Mouse (Mus musculus) gastrocnemius, adult 8-10 months (tissue): ENCODE results near the gene Slc7a5. TPM values are rescaled to one million over a fixed set of nuclear protein-coding genes. Genes with fewer than 3 reads are reported as not detected.
A peak's percentile ranks its signal among the peaks of the same experiment; 100 is the strongest.

Source experiments
- DNase-seq, 2 experiments: peaks; one replicate each; pipeline ENCODE4 v3.0.0; 2022; ENCODE audit warnings: low spot score in 2 of 2
- total RNA-seq, 4 experiments: library from RNA; stranded (reverse); gene quantifications; 2 replicates each; pipeline ENCODE4 v1.2.4; 2022

Slc7a5 gene
- 1 to 10 TPM in 3 of 4 experiments, under 1 TPM in 1; 0.77 to 1.4 (median 1.2) TPM for total RNA-seq

- DNase-seq, result peak; percentile 94
Observed at GRCm38 (mm10) chr8:121907587-121908248, at the start of gene Slc7a5. Gene Slc7a5 (minus strand): TSS chr8:121907694.

GRCm38 (mm10) chr8:121955825-121956500, 48.5 kb upstream of the Slc7a5 start:
- DNase-seq, result peak in 1 of 2 experiments; percentile 42

GRCm38 (mm10) chr8:121954981-121955555, 47.6 kb upstream of the Slc7a5 start:
- no peak for DNase-seq

- no peak for DNase-seq
Observed at GRCm38 (mm10) chr8:121953821-121954545, 46.5 kb upstream of the Slc7a5 start.

GRCm38 (mm10) chr8:121952800-121953199, 45.3 kb upstream of the Slc7a5 start:
- DNase-seq, result no peak

- no peak for DNase-seq
Observed at GRCm38 (mm10) chr8:121952122-121952521, 44.6 kb upstream of the Slc7a5 start.

- DNase-seq, result no peak
Observed at GRCm38 (mm10) chr8:121951656-121952009, 44.1 kb upstream of the Slc7a5 start.

GRCm38 (mm10) chr8:121950749-121951655, 43.5 kb upstream of the Slc7a5 start:
- peak; percentile 59 to 80 for DNase-seq

- DNase-seq, result peak; percentile 97 to 99
Observed at GRCm38 (mm10) chr8:121949941-121950748, 42.7 kb upstream of the Slc7a5 start.

- DNase-seq, result no peak
Observed at GRCm38 (mm10) chr8:121949222-121949800, 41.8 kb upstream of the Slc7a5 start, which contains the start of gene Banp. Gene Banp (plus strand): TSS chr8:121949750.

GRCm38 (mm10) chr8:121948321-121949145, 41.0 kb upstream of the Slc7a5 start:
- no peak for DNase-seq

GRCm38 (mm10) chr8:121947753-121948141, 40.3 kb upstream of the Slc7a5 start:
- DNase-seq, result peak; percentile 79

- no peak for DNase-seq
Observed at GRCm38 (mm10) chr8:121947047-121947752, 39.7 kb upstream of the Slc7a5 start.

GRCm38 (mm10) chr8:121946351-121946750, 38.9 kb upstream of the Slc7a5 start:
- DNase-seq, result no peak

GRCm38 (mm10) chr8:121944831-121945230, 37.3 kb upstream of the Slc7a5 start, which contains the start of gene Car5a:
Gene Car5a (minus strand): TSS chr8:121944904.
- DNase-seq, result no peak

- peak; percentile 48 to 66 for DNase-seq
Observed at GRCm38 (mm10) chr8:121943716-121944115, 36.2 kb upstream of the Slc7a5 start.

GRCm38 (mm10) chr8:121943057-121943540, 35.6 kb upstream of the Slc7a5 start:
- DNase-seq, result no peak

GRCm38 (mm10) chr8:121938732-121939131, 31.2 kb upstream of the Slc7a5 start:
- no peak for DNase-seq
